Mouse (Mus musculus) intestine, postnatal 0 days (tissue): ENCODE data around the gene Fgfr2. TPM values are rescaled to one million over a fixed set of nuclear protein-coding genes. Genes with fewer than 3 reads are reported as not detected.

Source experiments
- ATAC-seq: fragments of 200-750 bp; cut with Nextera tagmentation; 2 replicates; pipeline ENCODE4 v1.8.0; 2017; ENCODE audit warnings: mild to moderate bottlenecking, moderate TSS enrichment, moderate library complexity
- H3K27ac ChIP-seq: fragments of 300-500 bp; sonication (generic); 2 replicates; pipeline ENCODE4 v1.5.1; 2014; ENCODE audit warnings: mild to moderate bottlenecking, low read depth, low read length, moderate library complexity
- H3K27me3 ChIP-seq: fragments of 300-500 bp; sonication (generic); replicated peaks from 2 replicates; pipeline ENCODE4 v1.6.1; 2014; ENCODE audit warnings: low read length, mixed read lengths; ENCODE audit not compliant: control insufficient read depth, insufficient read depth
- H3K36me3 ChIP-seq: fragments of 300-500 bp; sonication (generic); 2 replicates; pipeline ENCODE4 v1.6.1; 2014; ENCODE audit warnings: mild to moderate bottlenecking, moderate library complexity; ENCODE audit not compliant: control insufficient read depth, insufficient read depth
- H3K4me1 ChIP-seq: fragments of 300-500 bp; sonication (generic); replicated peaks from 2 replicates; pipeline ENCODE4 v1.6.1; 2014; ENCODE audit warnings: antibody characterized with exemption, low read length, mixed read lengths; ENCODE audit not compliant: control insufficient read depth, insufficient read depth
- H3K4me2 ChIP-seq: fragments of 300-500 bp; sonication (generic); replicated peaks from 2 replicates; pipeline ENCODE4 v1.6.1; 2014; ENCODE audit warnings: low read depth, mild to moderate bottlenecking, moderate library complexity
- H3K4me3 ChIP-seq: fragments of 300-500 bp; sonication (generic); 2 replicates; pipeline ENCODE4 v1.5.1; 2014; ENCODE audit warnings: low read depth, low read length
- H3K9ac ChIP-seq: fragments of 300-500 bp; sonication (generic); 2 replicates; pipeline ENCODE4 v1.6.1; 2014; ENCODE audit warnings: mild to moderate bottlenecking, low read depth, low read length
- H3K9me3 ChIP-seq: fragments of 300-500 bp; sonication (generic); 2 replicates; pipeline ENCODE4 v1.6.1; 2016; ENCODE audit warnings: mixed run types; ENCODE audit not compliant: control insufficient read depth
- CTCF ChIP-seq: sonication (generic); IDR thresholded peaks from 2 replicates; pipeline ENCODE4 v1.5.1; 2016; ENCODE audit warnings: low read depth, mild to moderate bottlenecking, control low read depth, antibody characterized with exemption, moderate library complexity
- WGBS: fragments of 180-500 bp; shearing (Covaris S2); extraction: QIAGEN DNeasy Blood & Tissue Kit; methylation state at CpG from one replicate; pipeline ENCODE4 v1.1.7; 2014; 5-methylcytosine and 5-hydroxymethylcytosine counted together
- polyA plus RNA-seq: library from polyadenylated mRNA; unstranded; fragments of >200 nt; fragmentation: Nextera tagmentation; extraction: Ambion mirVana; gene quantifications from 2 replicates; pipeline ENCODE4 v1.2.1, GENCODE M21; 2015

Gene Fgfr2
- polyA plus RNA-seq, 1 experiment from 2014 or later = 29.5 TPM

DNA sequence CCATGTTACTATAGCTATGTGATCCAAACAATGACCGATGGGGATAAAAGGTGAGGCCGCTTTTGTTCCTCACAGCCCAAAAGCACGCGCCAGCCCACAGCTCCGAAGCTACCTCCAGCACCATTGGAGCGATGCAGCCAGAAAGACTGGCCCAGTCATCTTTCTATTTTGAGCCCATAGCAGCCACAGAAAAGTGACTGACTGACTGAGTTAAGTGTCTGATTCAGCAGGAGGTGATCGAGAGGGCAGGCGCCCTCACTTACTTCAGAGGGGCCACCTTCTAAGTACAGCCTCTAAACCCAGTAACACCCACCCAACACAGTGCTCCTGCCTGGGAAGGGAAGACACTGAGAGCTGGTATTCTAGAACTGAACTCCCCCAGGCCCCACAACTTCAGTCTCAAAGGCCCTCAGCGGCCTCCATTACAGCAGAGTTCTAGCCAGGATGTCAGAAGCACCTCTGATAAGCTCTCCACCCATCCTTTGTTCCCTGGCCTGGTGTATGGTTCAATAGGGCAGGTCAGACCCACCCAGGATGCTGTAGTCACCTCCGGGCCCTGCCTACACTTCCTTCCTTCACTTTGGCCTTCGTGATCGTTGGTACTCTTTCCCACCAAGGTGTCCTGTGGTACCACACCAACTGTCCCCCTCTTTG lies 64.5 kb downstream of the Fgfr2 start:
- no peaks in the 10 kb centered on the region for H3K27me3 ChIP-seq
- peak; percentile 36 for ATAC-seq
- H3K9ac ChIP-seq = no peak overlapping the region
- H3K27ac ChIP-seq = no peak overlapping the region
- H3K4me3 ChIP-seq = no peak overlapping the region
- H3K4me2 ChIP-seq = no peak overlapping the region
- WGBS = 77% methylated on average over 12 of the region's 12 CpGs
- no peak for TF ChIP-seq CTCF
- H3K4me1 ChIP-seq = 0 out of 2 replicates have a peak, but pooled peaks cover 7% of the 10 kb centered on the region
- H3K9me3 ChIP-seq = no peaks in the 10 kb centered on the region
- no peaks in the 10 kb centered on the region; the same call in 1 of the 2 replicates for H3K36me3 ChIP-seq

DNA sequence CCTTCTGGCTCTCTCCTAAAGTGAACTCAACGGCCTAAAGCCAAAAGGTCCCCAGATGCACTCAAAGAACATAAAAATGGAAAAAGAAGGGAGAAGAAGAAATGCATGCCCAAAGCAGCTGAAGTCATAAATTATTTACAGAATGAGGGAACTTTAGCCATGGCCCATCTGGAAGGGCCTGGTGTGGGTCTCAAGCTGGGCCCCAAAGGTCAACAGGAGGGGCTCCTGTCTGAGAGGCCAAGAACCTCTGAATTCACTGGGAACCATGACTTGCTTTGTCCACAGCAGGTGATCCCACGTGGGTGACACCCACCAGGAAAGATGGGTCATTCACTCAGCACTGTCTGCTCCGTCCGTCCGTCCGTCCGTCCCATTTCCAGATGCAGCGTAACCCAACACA lies 66.2 kb downstream of the Fgfr2 start:
- H3K4me1 ChIP-seq = peaks cover 7% of the 10 kb centered on the region; the same call in 1 of the 2 replicates
- 92% methylated on average over 8 of the region's 8 CpGs for WGBS
- no peak overlapping the region for H3K4me3 ChIP-seq
- no peak for TF ChIP-seq CTCF
- no peaks in the 10 kb centered on the region for H3K9me3 ChIP-seq
- H3K27me3 ChIP-seq = no peaks in the 10 kb centered on the region
- H3K36me3 ChIP-seq = no peaks in the 10 kb centered on the region; the same call in 1 of the 2 replicates
- ATAC-seq = no peak
- H3K9ac ChIP-seq = no peak overlapping the region
- no peak overlapping the region for H3K4me2 ChIP-seq
- no peak overlapping the region for H3K27ac ChIP-seq

DNA sequence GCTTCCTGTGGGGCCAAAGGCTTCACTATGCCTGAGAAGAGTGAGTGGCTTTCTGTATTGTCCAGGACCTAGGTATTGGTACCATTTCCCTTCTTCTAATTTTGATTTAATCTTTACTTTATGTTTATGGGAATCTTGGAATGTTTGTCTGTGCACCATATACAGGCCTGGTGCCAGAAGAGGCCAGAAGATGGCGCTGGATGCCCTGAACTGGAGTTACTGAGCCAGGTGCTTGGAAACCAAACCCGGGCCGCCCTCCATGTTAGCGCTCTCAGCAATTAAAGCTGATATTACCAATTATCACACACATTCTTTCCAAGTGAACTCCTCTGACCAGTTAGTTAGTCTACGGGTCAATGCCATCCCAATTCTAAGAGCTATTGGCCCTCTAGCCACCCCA lies 68.7 kb downstream of the Fgfr2 start:
- Histone ChIP-seq H3K4me1 (peaks cover 14% of the 10 kb centered on the region; the same call in 1 of the 2 replicates), H3K27me3 (no peaks in the 10 kb centered on the region), H3K4me3 (no peak overlapping the region), H3K36me3 (peaks cover 5% of the 10 kb centered on the region; the same call in 1 of the 2 replicates), H3K4me2 (no peak overlapping the region), H3K9me3 (no peaks in the 10 kb centered on the region), H3K9ac (no peak overlapping the region), H3K27ac (no peak overlapping the region)
- peak; percentile 52 for TF ChIP-seq CTCF
- 88% methylated on average over 5 of the region's 5 CpGs for WGBS
- no peak for ATAC-seq

DNA sequence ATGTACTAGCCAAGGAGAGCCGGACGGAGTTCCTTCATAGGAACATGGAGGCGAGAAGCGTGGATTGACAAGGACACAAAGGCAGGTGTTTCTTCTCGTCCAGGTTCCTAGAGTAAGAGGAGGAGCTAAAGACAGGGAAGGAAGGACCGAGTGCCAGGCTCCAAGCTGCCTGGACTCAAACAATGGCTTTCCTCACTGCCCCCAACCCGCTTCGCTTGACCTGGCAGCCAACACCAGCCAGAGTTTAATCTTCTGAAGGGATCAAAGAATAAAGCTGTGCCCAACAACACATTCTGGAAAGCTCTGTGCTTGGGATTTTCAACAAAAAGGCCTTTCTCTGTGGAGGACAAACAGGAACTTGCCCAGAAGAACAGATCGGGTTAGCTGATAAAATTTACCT lies 69.4 kb downstream of the Fgfr2 start:
- no peak for ATAC-seq
- TF ChIP-seq CTCF = no peak
- 75% methylated on average over 9 of the region's 9 CpGs for WGBS

DNA sequence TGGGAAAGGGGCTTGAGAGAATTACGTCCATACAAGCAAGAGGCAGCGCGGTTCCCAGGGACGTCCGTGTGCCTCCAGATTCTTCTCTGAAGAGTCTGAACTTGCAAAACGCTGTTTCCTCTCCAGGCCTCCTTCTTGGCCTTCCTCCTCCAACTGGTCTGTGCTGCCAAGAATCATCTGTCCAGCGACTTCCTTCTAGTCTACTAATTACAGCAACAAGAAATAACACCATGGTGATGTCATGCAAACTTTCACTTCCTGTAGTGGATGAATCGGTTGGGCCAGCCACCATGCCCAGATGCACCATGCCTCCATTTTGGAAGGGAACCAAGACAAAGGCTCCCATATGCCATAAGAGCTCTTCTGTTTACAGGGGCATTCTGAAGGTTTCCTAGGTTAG lies 70.3 kb downstream of the Fgfr2 start:
- H3K4me3 ChIP-seq = no peak overlapping the region
- peaks cover 5% of the 10 kb centered on the region; the same call in 1 of the 2 replicates for H3K36me3 ChIP-seq
- 41% methylated on average over 8 of the region's 8 CpGs for WGBS
- peaks cover 10% of the 10 kb centered on the region; the same call in 1 of the 2 replicates for H3K4me1 ChIP-seq
- H3K4me2 ChIP-seq = no peak overlapping the region
- ATAC-seq = no peak
- H3K27ac ChIP-seq = peak overlapping the region; percentile 76
- TF ChIP-seq CTCF = no peak
- H3K27me3 ChIP-seq = no peaks in the 10 kb centered on the region
- no peaks in the 10 kb centered on the region for H3K9me3 ChIP-seq
- H3K9ac ChIP-seq = no peak overlapping the region

More for the DNA sequence above, 69.4 kb downstream of the Fgfr2 start:
- no peak overlapping the region for H3K27ac ChIP-seq
- no peak overlapping the region for H3K4me2 ChIP-seq
- no peak overlapping the region for H3K4me3 ChIP-seq
- peaks cover 10% of the 10 kb centered on the region; the same call in 1 of the 2 replicates for H3K4me1 ChIP-seq
- H3K9me3 ChIP-seq = no peaks in the 10 kb centered on the region
- H3K36me3 ChIP-seq = peaks cover 5% of the 10 kb centered on the region; the same call in 1 of the 2 replicates
- H3K27me3 ChIP-seq = no peaks in the 10 kb centered on the region
- H3K9ac ChIP-seq = no peak overlapping the region

DNA sequence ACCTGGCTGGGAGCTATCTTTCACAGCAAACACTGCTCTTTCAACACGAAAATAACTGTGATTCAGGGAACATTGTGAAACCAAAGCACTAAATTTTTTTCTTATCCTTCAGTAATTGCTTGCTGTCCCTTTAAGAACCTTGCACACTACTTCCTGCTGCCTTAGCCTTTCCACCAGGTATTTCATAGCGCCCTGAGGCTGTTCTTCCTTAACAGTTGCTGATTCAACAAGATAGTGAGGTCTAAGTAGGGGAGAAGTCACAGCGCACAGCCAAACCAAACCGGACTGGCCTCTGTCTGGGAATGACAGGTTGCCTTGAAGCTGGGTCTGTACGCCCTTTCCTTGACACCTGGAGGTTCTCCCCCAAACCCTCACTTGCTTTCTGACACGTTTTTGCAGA lies 72.5 kb downstream of the Fgfr2 start:
- H3K4me3 ChIP-seq = no peak overlapping the region
- no peaks in the 10 kb centered on the region for H3K9me3 ChIP-seq
- H3K4me2 ChIP-seq = no peak overlapping the region
- peaks cover 7% of the 10 kb centered on the region; the same call in 1 of the 2 replicates for H3K4me1 ChIP-seq
- 29% methylated on average over 6 of the region's 6 CpGs for WGBS
- peak overlapping the region; percentile 75 for H3K27ac ChIP-seq
- peak; percentile 88 for ATAC-seq
- TF ChIP-seq CTCF = no peak
- peaks cover 5% of the 10 kb centered on the region; the same call in 1 of the 2 replicates for H3K36me3 ChIP-seq
- no peaks in the 10 kb centered on the region for H3K27me3 ChIP-seq
- no peak overlapping the region for H3K9ac ChIP-seq
